Mouse (Mus musculus): ENCODE results near the gene Actbl2.

- no peak for TF ChIP-seq CTCF (IDR thresholded peaks at IDR 0.05; ENCODE audit: control insufficient read depth, insufficient read depth, insufficient replicate concordance, low read depth, low read length)
- TF ChIP-seq POLR2A (IDR thresholded peaks at IDR 0.05; ENCODE audit: control insufficient read depth, low read depth, low read length) = no peak
Measured at GRCm38 (mm10) chr13:111299145-111299713, 44.4 kb downstream of the Actbl2 start.

All from testis, adult 2 months (tissue).